Comparison of ENCODE assay signal across 8 mouse cellular contexts in the genomic region with DNA sequence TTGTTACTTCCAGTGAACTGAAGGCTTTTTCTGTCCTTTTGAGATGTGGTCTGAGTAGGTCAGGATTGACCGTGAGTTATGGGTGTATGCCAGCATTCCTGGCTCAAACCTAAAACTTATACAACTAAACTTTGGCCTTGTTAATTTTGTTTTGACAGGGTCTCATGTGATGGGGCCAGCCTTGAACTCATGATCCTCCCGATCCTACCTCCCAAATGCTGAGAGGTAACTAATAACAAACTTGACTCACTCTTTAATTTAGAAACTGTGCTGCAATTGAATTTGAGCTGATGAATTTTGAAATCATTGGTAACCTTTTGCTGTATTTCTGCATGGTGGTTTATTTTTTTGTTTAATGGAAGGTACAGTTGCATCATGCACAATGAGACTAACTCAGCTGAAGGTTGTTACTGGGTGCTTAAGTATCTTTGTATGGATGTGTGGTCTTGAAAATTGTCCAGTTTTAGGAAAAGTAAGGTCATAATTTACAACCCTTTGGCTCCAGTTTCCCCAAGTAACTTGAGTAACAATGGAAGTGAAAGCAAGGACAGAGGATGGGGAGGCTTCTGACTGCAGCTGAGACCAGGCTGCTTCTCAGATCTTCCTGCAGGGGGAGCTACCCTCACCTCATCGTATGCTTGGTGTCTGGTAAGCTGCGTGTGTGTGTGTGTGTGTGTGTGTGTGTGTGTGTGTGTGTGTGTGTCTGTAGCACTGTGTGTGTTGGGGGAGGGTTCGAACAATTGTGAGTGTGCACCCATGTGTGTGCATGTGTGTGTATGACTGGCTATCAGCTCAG.
DNase-seq lines count a peak whose midpoint lies in the region; ATAC-seq and TF ChIP-seq lines count a peak whose summit lies in the region.

No protein-coding gene starts in this region.

- H3K4me3 ChIP-seq in heart, adult 2 months, result no peak overlapping the region
- H3K4me3 ChIP-seq in E14TG2a.4 (replicated peaks; ENCODE audit: low read length), result no peak overlapping the region
- H3K4me3 ChIP-seq in embryonic facial prominence, embryonic 11.5 days (ENCODE audit: low read depth, low read length), result no peak overlapping the region
- H3K4me3 ChIP-seq in heart, embryonic 10.5 days, result no peak overlapping the region

- no peaks in the 10 kb centered on the region for H3K27me3 ChIP-seq in heart, adult 2 months (ENCODE audit: control insufficient read depth, insufficient read depth, low read length)
- no peaks in the 10 kb centered on the region for H3K27me3 ChIP-seq in E14TG2a.4 (ENCODE audit: insufficient read depth, low read length)
- no peaks in the 10 kb centered on the region for H3K27me3 ChIP-seq in embryonic facial prominence, embryonic 11.5 days (ENCODE audit: control insufficient read depth, insufficient read depth, low read length)
- H3K27me3 ChIP-seq in heart, embryonic 10.5 days (ENCODE audit: insufficient read depth, poor library complexity, severe bottlenecking), result no peaks in the 10 kb centered on the region

- no peak for ATAC-seq in embryonic facial prominence, embryonic 11.5 days (replicated peaks; ENCODE audit: insufficient number of reproducible peaks, low FRiP score, low TSS enrichment, low read depth)

- H3K36me3 ChIP-seq in heart, adult 2 months (ENCODE audit: control insufficient read depth, insufficient read depth, low read length), result peaks cover 4% of the 10 kb centered on the region
- peaks cover 12% of the 10 kb centered on the region for H3K36me3 ChIP-seq in E14TG2a.4 (ENCODE audit: insufficient read depth, low read length)
- no peaks in the 10 kb centered on the region for H3K36me3 ChIP-seq in embryonic facial prominence, embryonic 11.5 days (replicated peaks; ENCODE audit: control insufficient read depth, insufficient read depth, low read depth, low read length)
- no peaks in the 10 kb centered on the region for H3K36me3 ChIP-seq in heart, embryonic 10.5 days

- intact Hi-C loops in heart, adult 2 months (cut with DNase I), result loop anchor here (5.0 to 10.0 kb wide), 3 partner anchors 51 to 648 kb away; no protein-coding TSS in a partner anchor
- intact Hi-C loops in heart, postnatal 25 days (cut with DNase I), result loop anchor here (5.0 kb wide), 2 partner anchors 66 to 206 kb away; a partner anchor contains a TSS

- no peak for TF ChIP-seq POLR2A in heart, adult 2 months (IDR thresholded peaks at IDR 0.05; ENCODE audit: insufficient read depth, low read depth, low read length)

- peaks cover 9% of the 10 kb centered on the region for H3K4me1 ChIP-seq in heart, adult 2 months (ENCODE audit: control insufficient read depth, insufficient read depth, low read length)
- H3K4me1 ChIP-seq in E14TG2a.4 (replicated peaks; ENCODE audit: low read depth, low read length), result peaks cover 70% of the 10 kb centered on the region
- no peaks in the 10 kb centered on the region for H3K4me1 ChIP-seq in embryonic facial prominence, embryonic 11.5 days (ENCODE audit: control insufficient read depth, insufficient read depth, low read length)
- H3K4me1 ChIP-seq in heart, embryonic 10.5 days, result peaks cover 11% of the 10 kb centered on the region; the same call in 1 of the 2 replicates

- no peak for DNase-seq in heart, adult 2 months
- no peak for DNase-seq in heart, postnatal 25 days (ENCODE audit: low spot score)
- DNase-seq in embryonic facial prominence, embryonic 11.5 days (ENCODE audit: low spot score), result peak; percentile 34
- peak; percentile 42 for DNase-seq in lung, postnatal 10 days
- DNase-seq in thymus, postnatal 0 days (ENCODE audit: low spot score), result peak; percentile 73
- DNase-seq in heart, embryonic 10.5 days (ENCODE audit: low spot score), result no peak
- no peak for DNase-seq in frontal cortex, postnatal 14 days (ENCODE audit: low spot score in 2 of 2)

- H3K79me2 ChIP-seq in heart, adult 2 months (replicated peaks; ENCODE audit: control insufficient read depth, insufficient read depth, low read length), result no peaks in the 10 kb centered on the region; the same call in none of the 2 replicates

- 77% methylated on average over 5 of the region's 5 CpGs for WGBS in heart, adult 2 months
- WGBS in embryonic facial prominence, embryonic 11.5 days, result 80% methylated on average over 5 of the region's 5 CpGs
- 80% methylated on average over 5 of the region's 5 CpGs for WGBS in heart, embryonic 10.5 days

- peak; percentile 50 for TF ChIP-seq CTCF in heart, adult 2 months (IDR thresholded peaks at IDR 0.05)
- TF ChIP-seq CTCF in E14TG2a.4 (conservative IDR thresholded peaks at IDR 0.05; ENCODE audit: low read length), result peak; percentile 61

- 0 out of 2 replicates have a peak, but pooled peaks cover 8% of the 10 kb centered on the region for H3K9me3 ChIP-seq in E14TG2a.4 (ENCODE audit: low read length)
- H3K9me3 ChIP-seq in embryonic facial prominence, embryonic 11.5 days (replicated peaks; ENCODE audit: control insufficient read depth, low read length), result no peaks in the 10 kb centered on the region
- no peaks in the 10 kb centered on the region for H3K9me3 ChIP-seq in heart, embryonic 10.5 days

- no peak for TF ChIP-seq EP300 in heart, adult 2 months (IDR thresholded peaks at IDR 0.05; ENCODE audit: insufficient read depth, low read depth, low read length)

- no peak overlapping the region for H3K27ac ChIP-seq in heart, adult 2 months
- H3K27ac ChIP-seq in embryonic facial prominence, embryonic 11.5 days (replicated peaks; ENCODE audit: low read depth, low read length), result no peak overlapping the region
- H3K27ac ChIP-seq in heart, embryonic 10.5 days, result no peak overlapping the region

- no peak overlapping the region for H3K4me2 ChIP-seq in embryonic facial prominence, embryonic 11.5 days (ENCODE audit: low read depth, low read length)

- H3K9ac ChIP-seq in heart, adult 2 months (ENCODE audit: low read depth, low read length), result no peak overlapping the region
- H3K9ac ChIP-seq in embryonic facial prominence, embryonic 11.5 days (replicated peaks; ENCODE audit: low read length), result no peak overlapping the region

Comparison
In these comparisons a context has a peak if more than half of its experiments do, and no peak if none do; other contexts are left out.
1. DNase-seq: peak in embryonic facial prominence, embryonic 11.5 days (single experiment), lung, postnatal 10 days (single experiment) and thymus, postnatal 0 days (single experiment); none in heart, adult 2 months (0 of 2), heart, postnatal 25 days (single experiment), heart, embryonic 10.5 days (single experiment) and frontal cortex, postnatal 14 days (0 of 2).